Mouse (Mus musculus): Measurements from ENCODE around the gene Nin.

GRCm38 (mm10) chr12:69998186-69998983 is 115.1 kb downstream of the Nin start:
- TF ChIP-seq CTCF (IDR thresholded peaks at IDR 0.05; ENCODE audit: control insufficient read depth, insufficient read depth, insufficient replicate concordance, low read depth, low read length) (no peak), POLR2A (IDR thresholded peaks at IDR 0.05; ENCODE audit: control insufficient read depth, low read depth, low read length) (no peak)
